Mouse (Mus musculus) testis, adult 2 months (tissue): ENCODE data around the gene Tnfsf8.

Experiments
- CTCF ChIP-seq: fragments of 200-500 bp; IDR thresholded peaks from 2 replicates; pipeline ENCODE4 v1.5.1; 2012; ENCODE audit warnings: low read depth, mild to moderate bottlenecking, inconsistent platforms, low read length, moderate library complexity; ENCODE audit not compliant: control insufficient read depth, insufficient read depth, insufficient replicate concordance
- POLR2A ChIP-seq: fragments of 200-500 bp; IDR thresholded peaks from 2 replicates; pipeline ENCODE4 v1.6.1; 2012; ENCODE audit warnings: low read depth, mild to moderate bottlenecking, inconsistent platforms, low read length, moderate library complexity; ENCODE audit not compliant: control insufficient read depth

DNA sequence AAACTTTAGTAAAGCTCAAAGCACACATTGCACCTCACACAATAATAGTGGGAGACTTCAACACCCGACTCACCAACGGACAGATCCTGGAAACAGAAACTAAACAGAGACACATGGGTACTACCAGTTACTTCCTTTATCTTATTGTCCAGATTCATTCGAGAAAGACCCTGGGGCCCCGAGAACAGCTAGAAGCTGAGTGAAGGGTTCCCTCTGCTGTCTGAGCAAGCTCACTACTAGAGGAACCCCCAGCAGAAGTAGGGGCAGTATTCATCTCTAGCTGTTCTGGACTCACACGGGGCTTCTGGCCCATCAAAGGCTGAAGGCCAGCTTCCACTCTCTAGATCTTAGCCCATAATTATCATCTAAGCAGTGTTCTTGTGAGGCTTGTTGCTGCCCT is 20.7 kb downstream of the Tnfsf8 start:
- TF ChIP-seq CTCF (no peak), POLR2A (no peak)
